ENCODE assay signal across 25 mouse cellular contexts in genomic region chrX:91654964-91655575, GRCm38 (mm10). TPM values are rescaled to one million over a fixed set of nuclear protein-coding genes. Genes with fewer than 3 reads are reported as not detected.
"Had no signal": no experiment of that assay in that cellular context is flagged by ENCODE, and none has a peak within 500 bp of the region (broad histone marks: within the 10 kb centered on the region; RNA-seq: fewer than 3 reads in every experiment).

No protein-coding gene starts in this region.

RNA-seq across cellular contexts. Expression of gene Gm14781, which starts 23.1 kb away (rescaled TPM):
- polyA plus RNA-seq: heart, embryonic 11.5 days; heart, embryonic 12.5 days; heart, embryonic 13.5 days; heart, embryonic 14.5 days; heart, embryonic 15.5 days; heart, embryonic 16.5 days; heart, postnatal 0 days; hindbrain, embryonic 10.5 days; hindbrain, embryonic 12.5 days; hindbrain, embryonic 13.5 days; hindbrain, embryonic 14.5 days; hindbrain, embryonic 15.5 days; hindbrain, embryonic 16.5 days; hindbrain, postnatal 0 days; inflammation-experienced regulatory T-cells, adult 6 months; intestine, embryonic 14.5 days; intestine, embryonic 15.5 days; intestine, embryonic 16.5 days; intestine, postnatal 0 days; kidney, adult 2 months; kidney, embryonic 14.5 days; kidney, embryonic 15.5 days; kidney, embryonic 16.5 days; kidney, postnatal 0 days; large intestine, adult 2 months had no signal
